Mouse (Mus musculus) MEL (cell line): ENCODE results near the gene Pde10a. TPM values are rescaled to one million over a fixed set of nuclear protein-coding genes. Genes with fewer than 3 reads are reported as not detected.
A peak's percentile ranks its signal among the peaks of the same experiment; 100 is the strongest.

Experiments
- DNase-seq: peaks from one replicate; pipeline ENCODE4 v3.0.0; 2011; ENCODE audit warnings: low read depth, low spot score
- H3K27ac ChIP-seq: 2 replicates; pipeline ENCODE4 v1.5.1; 2012; ENCODE audit warnings: low read depth, mild to moderate bottlenecking, control low read depth, low read length, moderate library complexity; ENCODE audit not compliant: control insufficient read depth
- H3K27me3 ChIP-seq, 2 experiments: fragments of 150-350 bp in 1 of 2; sonication (generic) in 1 of 2; 2 replicates each; pipeline ENCODE4 v1.6.1; 2012; ENCODE audit warnings: low read length in 2 of 2, mild to moderate bottlenecking in 2 of 2, improper control_type of control experiment in 1 of 2, moderate library complexity in 1 of 2; ENCODE audit not compliant: insufficient read depth in 2 of 2, control insufficient read depth in 1 of 2
- H3K36me3 ChIP-seq, 2 experiments: 2 replicates each; pipeline ENCODE4 v1.6.1; 2012 to 2014; ENCODE audit warnings: low read length in 2 of 2, improper control_type of control experiment in 1 of 2, inconsistent platforms in 1 of 2, mild to moderate bottlenecking in 1 of 2; ENCODE audit not compliant: insufficient read depth in 2 of 2, control insufficient read depth in 1 of 2
- H3K4me1 ChIP-seq, 2 experiments: fragments of 150-350 bp in 1 of 2; sonication (generic) in 1 of 2; 2 replicates each; pipeline ENCODE4 v1.6.1; 2012; ENCODE audit warnings: low read length in 2 of 2, improper control_type of control experiment in 1 of 2, mild to moderate bottlenecking in 1 of 2; ENCODE audit not compliant: insufficient read depth in 2 of 2, control insufficient read depth in 1 of 2
- H3K4me3 ChIP-seq, 2 experiments: fragments of 150-350 bp in 1 of 2; sonication (generic) in 1 of 2; 2 replicates each; pipeline ENCODE4 v1.5.1; 2012; ENCODE audit warnings: low read depth in 2 of 2, low read length in 2 of 2, mild to moderate bottlenecking in 2 of 2, moderate library complexity in 2 of 2, control low read depth in 1 of 2, improper control_type of control experiment in 1 of 2; ENCODE audit not compliant: control insufficient read depth in 1 of 2, insufficient read depth in 1 of 2
- H3K79me2 ChIP-seq: 2 replicates; pipeline ENCODE4 v1.6.1; 2012; ENCODE audit warnings: mild to moderate bottlenecking, low read length, moderate library complexity; ENCODE audit not compliant: control insufficient read depth, poor library complexity, insufficient read depth
- H3K9ac ChIP-seq: 2 replicates; pipeline ENCODE4 v1.6.1; 2012; ENCODE audit warnings: low read depth, mild to moderate bottlenecking, control low read depth, low read length, moderate library complexity; ENCODE audit not compliant: control insufficient read depth, poor library complexity, severe bottlenecking
- H3K9me3 ChIP-seq: fragments of 150-350 bp; sonication (generic); replicated peaks from 2 replicates; pipeline ENCODE4 v1.6.1; 2012; ENCODE audit warnings: mild to moderate bottlenecking, low read length, improper control_type of control experiment, moderate library complexity; ENCODE audit not compliant: insufficient read depth
- BHLHE40 ChIP-seq: IDR thresholded peaks from 2 replicates; pipeline ENCODE4 v1.6.1; 2012; ENCODE audit warnings: low read depth, mild to moderate bottlenecking, inconsistent platforms, low read length, improper control_type of control experiment, borderline replicate concordance
- CHD2 ChIP-seq: IDR thresholded peaks from 2 replicates; pipeline ENCODE4 v1.6.1; 2011; ENCODE audit warnings: low read length, improper control_type of control experiment
- EP300 ChIP-seq, 2 experiments: IDR thresholded peaks; 2 replicates each; pipeline ENCODE4 v1.6.1; 2011; ENCODE audit warnings: improper control_type of control experiment in 2 of 2, low read length in 2 of 2, low read depth in 1 of 2, mild to moderate bottlenecking in 1 of 2
- ETS1 ChIP-seq: IDR thresholded peaks from 2 replicates; pipeline ENCODE4 v1.6.1; 2012; ENCODE audit warnings: low read depth, mild to moderate bottlenecking, inconsistent platforms, low read length, improper control_type of control experiment, moderate library complexity
- GATA1 ChIP-seq: IDR thresholded peaks from 2 replicates; pipeline ENCODE4 v1.6.1; 2011; ENCODE audit warnings: low read depth, low read length, improper control_type of control experiment
- HCFC1 ChIP-seq: IDR thresholded peaks from 2 replicates; pipeline ENCODE4 v1.6.1; 2012; ENCODE audit warnings: low read depth, mild to moderate bottlenecking, inconsistent platforms, low read length, improper control_type of control experiment, moderate library complexity
- JUND ChIP-seq: IDR thresholded peaks from 2 replicates; pipeline ENCODE4 v1.6.1; 2011; ENCODE audit warnings: low read depth, mild to moderate bottlenecking, improper control_type of control experiment, low read length
- KAT2A ChIP-seq: conservative IDR thresholded peaks from 2 replicates; pipeline ENCODE4 v1.6.1; 2012; ENCODE audit warnings: low read depth, low read length, improper control_type of control experiment, inconsistent platforms
- MAX ChIP-seq: IDR thresholded peaks from 2 replicates; pipeline ENCODE4 v1.6.1; 2011; ENCODE audit warnings: low read length, improper control_type of control experiment
- MEF2A ChIP-seq: IDR thresholded peaks from 2 replicates; pipeline ENCODE4 v1.6.1; 2014; ENCODE audit warnings: low read depth, mild to moderate bottlenecking, inconsistent platforms, low read length, improper control_type of control experiment; ENCODE audit not compliant: poor library complexity, insufficient replicate concordance, severe bottlenecking; ENCODE audit errors: extremely low read depth
- MXI1 ChIP-seq: IDR thresholded peaks from 2 replicates; pipeline ENCODE4 v1.6.1; 2011; ENCODE audit warnings: mild to moderate bottlenecking, low read depth, low read length, improper control_type of control experiment
- MYB ChIP-seq: IDR thresholded peaks from 2 replicates; pipeline ENCODE4 v1.6.1; 2011; ENCODE audit warnings: mild to moderate bottlenecking, low read depth, low read length, improper control_type of control experiment
- MYC ChIP-seq: IDR thresholded peaks from 2 replicates; pipeline ENCODE4 v1.6.1; 2011; ENCODE audit warnings: low read depth, mild to moderate bottlenecking, low read length, improper control_type of control experiment, moderate library complexity
- POLR2A ChIP-seq, 2 experiments: IDR thresholded peaks; 2 replicates each; pipeline ENCODE4 v1.6.1; 2011 to 2012; ENCODE audit warnings: low read length in 2 of 2, mild to moderate bottlenecking in 2 of 2, control low read depth in 1 of 2, improper control_type of control experiment in 1 of 2, low read depth in 1 of 2, moderate library complexity in 1 of 2; ENCODE audit not compliant: control insufficient read depth in 1 of 2, insufficient read depth in 1 of 2, poor library complexity in 1 of 2
- RAD21 ChIP-seq: IDR thresholded peaks from 2 replicates; pipeline ENCODE4 v1.6.1; 2011; ENCODE audit warnings: mild to moderate bottlenecking, low read depth, low read length, improper control_type of control experiment
- SIN3A ChIP-seq: IDR thresholded peaks from 2 replicates; pipeline ENCODE4 v1.6.1; 2012; ENCODE audit warnings: low read length, improper control_type of control experiment, inconsistent platforms
- SMC3 ChIP-seq: IDR thresholded peaks from 2 replicates; pipeline ENCODE4 v1.6.1; 2011; ENCODE audit warnings: low read depth, low read length, improper control_type of control experiment
- TAL1 ChIP-seq: IDR thresholded peaks from 2 replicates; pipeline ENCODE4 v1.6.1; 2012; ENCODE audit warnings: mild to moderate bottlenecking, inconsistent platforms, low read length, moderate library complexity, mixed read lengths
- TBP ChIP-seq: IDR thresholded peaks from 2 replicates; pipeline ENCODE4 v1.8.0; 2011; ENCODE audit warnings: low read depth, low read length, improper control_type of control experiment
- TCF12 ChIP-seq: IDR thresholded peaks from 2 replicates; pipeline ENCODE4 v1.6.1; 2014; ENCODE audit warnings: low read depth, mild to moderate bottlenecking, inconsistent platforms, low read length, improper control_type of control experiment, moderate library complexity
- USF1 ChIP-seq: IDR thresholded peaks from 2 replicates; pipeline ENCODE4 v1.6.1; 2014; ENCODE audit warnings: low read depth, mild to moderate bottlenecking, inconsistent platforms, low read length, improper control_type of control experiment, moderate library complexity
- USF2 ChIP-seq, 2 experiments: IDR thresholded peaks; 2 replicates each; pipeline ENCODE4 v1.6.1; 2011 to 2012; ENCODE audit warnings: improper control_type of control experiment in 2 of 2, low read length in 2 of 2, borderline replicate concordance in 1 of 2, inconsistent platforms in 1 of 2, low read depth in 1 of 2, mild to moderate bottlenecking in 1 of 2; ENCODE audit not compliant: insufficient read depth in 1 of 2
- ZC3H11A ChIP-seq: IDR thresholded peaks from 2 replicates; pipeline ENCODE4 v1.6.1; 2012; ENCODE audit warnings: low read depth, mild to moderate bottlenecking, inconsistent platforms, low read length, improper control_type of control experiment
- ZKSCAN1 ChIP-seq: IDR thresholded peaks from 2 replicates; pipeline ENCODE4 v1.6.1; 2012; ENCODE audit warnings: low read depth, mild to moderate bottlenecking, inconsistent platforms, low read length, improper control_type of control experiment, moderate library complexity
- ZMIZ1 ChIP-seq: IDR thresholded peaks from 2 replicates; pipeline ENCODE4 v1.6.1; 2012; ENCODE audit warnings: low read depth, mild to moderate bottlenecking, inconsistent platforms, low read length, improper control_type of control experiment, moderate library complexity
- polyA plus RNA-seq, 2 experiments: library from polyadenylated mRNA; stranded (reverse) in 1 of 2; unstranded in 1 of 2; fragments of >175 nt in 1 of 2; fragments of >200 nt in 1 of 2; gene quantifications; 2 replicates each; pipeline versions ENCODE4 v1.2.1 to v1.2.4; 2012; ENCODE audit warnings: low replicate concordance in 2 of 2, low read depth in 1 of 2; ENCODE audit not compliant: insufficient read length in 2 of 2, insufficient read depth in 1 of 2, missing spikeins in 1 of 2
- total RNA-seq: library from RNA; depleted of rRNA; stranded (reverse); fragments of 300-350 nt; gene quantifications from 2 replicates; pipeline ENCODE4 v1.2.3, GENCODE M21; 2012

Pde10a gene
- total and polyA plus RNA-seq, 3 experiments, result 3.1 to 6.9 TPM; not detected in 1

DNA sequence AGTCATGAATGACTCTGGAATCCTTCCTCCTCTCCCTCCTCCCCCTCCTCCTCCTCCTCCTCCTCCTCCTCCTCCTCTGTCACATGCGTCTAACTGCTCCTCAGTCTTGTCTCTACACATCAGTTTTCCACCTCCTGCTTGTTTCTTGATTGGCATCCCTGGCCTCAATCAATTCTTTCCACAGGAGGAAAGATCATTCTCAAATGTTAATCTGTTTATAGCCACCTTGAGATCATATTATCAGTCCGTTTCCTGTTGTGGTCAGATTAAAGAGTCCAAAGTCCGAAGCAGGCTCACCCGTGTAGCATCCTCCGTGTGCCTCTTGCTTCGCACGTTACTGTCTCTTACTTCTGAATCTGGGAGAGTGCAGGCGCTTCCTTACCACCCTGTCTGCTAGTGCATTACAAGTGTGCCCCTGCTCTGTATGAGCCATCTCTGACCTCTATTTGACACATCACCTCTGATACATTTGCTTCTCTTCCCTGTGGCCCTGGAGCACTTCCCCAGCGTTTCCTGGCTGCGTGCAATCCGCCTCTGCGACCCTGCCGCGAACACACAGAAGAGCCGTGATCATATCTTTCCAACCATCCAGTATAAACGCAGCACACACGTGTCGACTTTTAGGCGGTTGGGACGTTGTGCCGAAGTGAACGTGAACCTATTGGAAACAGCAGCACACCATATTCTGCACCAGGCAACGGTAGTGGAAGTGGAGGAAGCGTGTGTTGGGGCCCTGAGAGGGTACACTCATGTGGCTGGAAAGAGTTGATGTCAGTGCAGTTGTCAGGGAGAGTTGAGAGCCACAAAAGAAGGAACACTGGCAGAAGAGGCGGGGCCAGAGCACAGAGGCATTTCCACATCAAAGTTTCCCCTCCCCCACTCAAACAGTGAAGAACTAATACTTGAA lies 342.4 kb downstream of the Pde10a start:
- DNase-seq, result peak; percentile 75
- no peaks in the 10 kb centered on the region for H3K9me3 ChIP-seq
- peak overlapping the region; percentile 100 for H3K27ac ChIP-seq
- H3K9ac ChIP-seq, result peak overlapping the region; percentile 46
- no peaks in the 10 kb centered on the region; the same call in 1 of the 2 replicates for H3K79me2 ChIP-seq
- H3K4me1 ChIP-seq, result peaks cover 14 to 46% of the 10 kb centered on the region in 2 experiments
- no peaks in the 10 kb centered on the region for H3K27me3 ChIP-seq
- H3K4me3 ChIP-seq, result peak overlapping the region; percentile 5 to 40
- peaks cover 0 to 26% of the 10 kb centered on the region in 2 experiments; a peak in 2 of 4 replicates for H3K36me3 ChIP-seq
- TF ChIP-seq GATA1 (0 out of 2 replicates have a peak, but pooled peaks have one; percentile 7), TAL1 (peak; percentile 59), USF2 (IDR thresholded peaks at IDR 0.05; ENCODE audit: borderline replicate concordance in 1 of 2, insufficient read depth in 1 of 2, low read depth in 1 of 2, low read length in 2 of 2) (no peak), SMC3 (no peak), JUND (no peak), BHLHE40 (peak; percentile 55), ZC3H11A (no peak), SIN3A (peak; percentile 43; the same call in 1 of the 2 replicates), KAT2A (no peak), HCFC1 (no peak), ZMIZ1 (no peak), USF1 (no peak), MYB (peak; percentile 29; the same call in 1 of the 2 replicates), MYC (peak; percentile 65), EP300 (IDR thresholded peaks at IDR 0.05; ENCODE audit: low read depth in 1 of 2, low read length in 2 of 2) (peak; percentile 19 to 64; a peak in 3 of 4 replicates), ETS1 (peak; percentile 55; the same call in 1 of the 2 replicates), MXI1 (peak; percentile 85), MEF2A (no peak), MAX (peak; percentile 86), TBP (peak; percentile 45; the same call in 1 of the 2 replicates), POLR2A (IDR thresholded peaks at IDR 0.05; ENCODE audit: control insufficient read depth in 1 of 2, insufficient read depth in 1 of 2, low read depth in 1 of 2, low read length in 2 of 2, poor library complexity in 1 of 2) (peak in 1 of 2 experiments; percentile 41; a peak in 2 of 4 replicates), ZKSCAN1 (no peak), CHD2 (peak; percentile 27; the same call in 1 of the 2 replicates), TCF12 (0 out of 2 replicates have a peak, but pooled peaks have one; percentile 31), RAD21 (no peak)
